Mouse (Mus musculus) lung, postnatal 0 days (tissue): ENCODE measurements at regions not wholly inside any gene's neighbourhood (a gene's known extent, or its start where the extent isn't known, plus 50 kb on each side); places are given as distances from the start of the nearest gene placed in this dataset.

Source experiments
- CTCF ChIP-seq: IDR thresholded peaks from 2 replicates; pipeline ENCODE4 v1.5.1; 2016; ENCODE audit warnings: antibody characterized with exemption, mild to moderate bottlenecking
- EP300 ChIP-seq: IDR thresholded peaks from 2 replicates; pipeline ENCODE4 v1.6.1; 2016; ENCODE audit warnings: antibody characterized with exemption, mild to moderate bottlenecking, control low read depth

DNA sequence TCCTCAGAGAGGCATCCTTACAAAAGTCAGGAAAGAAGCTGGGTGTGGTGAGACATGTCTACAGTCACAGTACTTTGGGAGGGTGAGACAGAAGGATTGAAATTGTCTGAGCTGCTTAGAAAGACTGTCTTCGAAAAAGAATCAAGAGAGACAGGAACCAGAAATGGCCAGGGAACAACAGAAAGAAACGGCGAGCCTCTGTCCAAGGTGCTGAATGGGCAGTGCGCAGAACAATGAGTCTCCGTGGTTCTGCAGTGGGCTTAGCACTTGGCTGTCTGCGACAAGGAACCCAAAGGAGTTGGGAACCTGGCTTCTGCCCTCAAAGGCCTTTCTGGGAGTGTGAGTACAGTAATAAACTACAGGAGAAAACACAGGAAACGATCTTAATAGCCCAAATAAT lies 79.4 kb upstream of the Crhr1 start:
- TF ChIP-seq CTCF (no peak), EP300 (no peak)
